14 mouse cellular contexts compared by ENCODE assay signal in genomic region chr1:163903411-163903810, GRCm38 (mm10).
"Had no signal": no experiment of that assay in that cellular context is flagged by ENCODE, and none has a peak within 500 bp of the region (broad histone marks: within the 10 kb centered on the region; RNA-seq: fewer than 3 reads in every experiment).

No protein-coding gene starts in this region.

- H3K36me3 ChIP-seq: midbrain, embryonic 10.5 days; midbrain, embryonic 12.5 days; neural tube, embryonic 12.5 days; stomach, embryonic 15.5 days had no signal

- H3K4me3 ChIP-seq: midbrain, embryonic 10.5 days; midbrain, embryonic 12.5 days; myocyte; neural tube, embryonic 12.5 days; stomach, embryonic 15.5 days had no signal

- H3K4me1 ChIP-seq: midbrain, embryonic 10.5 days; midbrain, embryonic 12.5 days; neural tube, embryonic 12.5 days had no signal

- H3K27me3 ChIP-seq: midbrain, embryonic 12.5 days; neural tube, embryonic 12.5 days; stomach, embryonic 15.5 days had no signal

- DNase-seq: lung, adult 18-20 months; lung, embryonic 14.5 days; lung, postnatal 10 days; lung, postnatal 4 days; midbrain, embryonic 14.5 days; right cerebral cortex, postnatal 14 days; thymus, adult 2 months; thymus, postnatal 4 days had no signal

- ATAC-seq: midbrain, embryonic 16.5 days had no signal

- H3K9me3 ChIP-seq: midbrain, embryonic 10.5 days; midbrain, embryonic 12.5 days; neural tube, embryonic 12.5 days; stomach, embryonic 15.5 days had no signal
